Mouse (Mus musculus) lung, adult 2 months (tissue): ENCODE results near the gene Ttll1.

Experiments
- CTCF ChIP-seq: fragments of 200-500 bp; IDR thresholded peaks from 2 replicates; pipeline ENCODE4 v1.5.1; 2011; ENCODE audit warnings: mild to moderate bottlenecking, low read length, control low read depth; ENCODE audit not compliant: insufficient read depth
- POLR2A ChIP-seq: fragments of 200-500 bp; IDR thresholded peaks from 2 replicates; pipeline ENCODE4 v1.6.1; 2011; ENCODE audit warnings: low read depth, mild to moderate bottlenecking, control low read depth, low read length, borderline replicate concordance; ENCODE audit errors: extremely low read depth

GRCm38 (mm10) chr15:83530688-83531087 is 20.0 kb upstream of the Ttll1 start:
- TF ChIP-seq CTCF: no peak
- no peak for TF ChIP-seq POLR2A
